Mouse (Mus musculus): ENCODE measurements around the gene Lrrc71.

Gene Lrrc71

GRCm38 (mm10) chr3:87724556-87724955 is 23.9 kb downstream of the Lrrc71 start:
- DNase-seq (ENCODE audit: low spot score in 2 of 2): no peak

- no peak for DNase-seq (ENCODE audit: low spot score in 2 of 2)
Observed at GRCm38 (mm10) chr3:87718525-87718924, 29.9 kb downstream of the Lrrc71 start.
